Mouse (Mus musculus) hindbrain, embryonic 13.5 days (tissue): ENCODE data around the gene Gm11444. TPM values are rescaled to one million over a fixed set of nuclear protein-coding genes. Genes with fewer than 3 reads are reported as not detected.

Experiments
- ATAC-seq: fragments of 200-750 bp; cut with Nextera tagmentation; 2 replicates; pipeline ENCODE4 v1.8.0; 2017; ENCODE audit warnings: moderate TSS enrichment; ENCODE audit not compliant: low FRiP score
- H3K27ac ChIP-seq: fragments of 300-500 bp; sonication (generic); 2 replicates; pipeline ENCODE4 v1.5.1; 2015; ENCODE audit warnings: inconsistent platforms, mild to moderate bottlenecking, moderate library complexity
- H3K27me3 ChIP-seq: fragments of 300-500 bp; sonication (generic); 2 replicates; pipeline ENCODE4 v1.6.1; 2015; ENCODE audit warnings: mild to moderate bottlenecking, inconsistent platforms
- H3K36me3 ChIP-seq: fragments of 300-500 bp; sonication (generic); 2 replicates; pipeline ENCODE4 v1.6.1; 2015; ENCODE audit warnings: mild to moderate bottlenecking, inconsistent platforms
- H3K4me1 ChIP-seq: fragments of 300-500 bp; sonication (generic); replicated peaks from 2 replicates; pipeline ENCODE4 v1.6.1; 2015; ENCODE audit warnings: inconsistent platforms
- H3K4me2 ChIP-seq: fragments of 300-500 bp; sonication (generic); 2 replicates; pipeline ENCODE4 v1.6.1; 2015; ENCODE audit warnings: inconsistent platforms, mild to moderate bottlenecking, moderate library complexity
- H3K4me3 ChIP-seq: fragments of 300-500 bp; sonication (generic); 2 replicates; pipeline ENCODE4 v1.5.1; 2015; ENCODE audit warnings: mild to moderate bottlenecking, inconsistent platforms
- H3K9ac ChIP-seq: fragments of 300-500 bp; sonication (generic); 2 replicates; pipeline ENCODE4 v1.6.1; 2015; ENCODE audit warnings: mild to moderate bottlenecking, inconsistent platforms
- H3K9me3 ChIP-seq: fragments of 300-500 bp; sonication (generic); 2 replicates; pipeline ENCODE4 v1.6.1; 2016; ENCODE audit warnings: inconsistent platforms
- WGBS: fragments of 180-500 bp; shearing (Covaris S2); methylation state at CpG from one replicate; pipeline ENCODE4 v1.1.7; 2015; 5-methylcytosine and 5-hydroxymethylcytosine counted together
- polyA plus RNA-seq: library from polyadenylated mRNA; unstranded; fragments of >200 nt; fragmentation: Nextera tagmentation; extraction: Ambion mirVana; gene quantifications from 2 replicates; pipeline ENCODE4 v1.2.1, GENCODE M21; 2015

The Gm11444 gene
- polyA plus RNA-seq, 1 experiment from 2014 or later = not detected

- no peak for ATAC-seq
- WGBS = under 1% methylated on average over 26 of the region's 26 CpGs
- Histone ChIP-seq H3K27me3 (peaks cover 91% of the 10 kb centered on the region), H3K9ac (no peak overlapping the region), H3K36me3 (no peaks in the 10 kb centered on the region), H3K4me3 (no peak overlapping the region), H3K27ac (no peak overlapping the region), H3K4me1 (peaks cover 20% of the 10 kb centered on the region), H3K9me3 (no peaks in the 10 kb centered on the region), H3K4me2 (no peak overlapping the region)
Measured at GRCm38 (mm10) chr11:85888451-85888961, 38.4 kb upstream of the Gm11444 start.

- Histone ChIP-seq H3K27me3 (peaks cover 91% of the 10 kb centered on the region), H3K4me1 (peaks cover 20% of the 10 kb centered on the region), H3K4me3 (no peak overlapping the region), H3K36me3 (no peaks in the 10 kb centered on the region), H3K4me2 (no peak overlapping the region), H3K27ac (no peak overlapping the region), H3K9ac (no peak overlapping the region), H3K9me3 (no peaks in the 10 kb centered on the region)
- ATAC-seq = no peak
- 2% methylated on average over 17 of the region's 17 CpGs for WGBS
Measured at GRCm38 (mm10) chr11:85887801-85888450, 37.8 kb upstream of the Gm11444 start.

GRCm38 (mm10) chr11:85887273-85887672 lies 37.1 kb upstream of the Gm11444 start:
- Histone ChIP-seq H3K27me3 (peaks cover 91% of the 10 kb centered on the region), H3K9ac (no peak overlapping the region), H3K27ac (no peak overlapping the region), H3K36me3 (no peaks in the 10 kb centered on the region), H3K4me2 (no peak overlapping the region), H3K4me1 (peaks cover 20% of the 10 kb centered on the region), H3K4me3 (no peak overlapping the region), H3K9me3 (no peaks in the 10 kb centered on the region)
- 19% methylated on average over 6 of the region's 6 CpGs for WGBS
- ATAC-seq = no peak

- ATAC-seq = no peak
- Histone ChIP-seq H3K27ac (no peak overlapping the region), H3K27me3 (peaks cover 87% of the 10 kb centered on the region), H3K36me3 (no peaks in the 10 kb centered on the region), H3K4me2 (no peak overlapping the region), H3K4me3 (no peak overlapping the region), H3K4me1 (peaks cover 20% of the 10 kb centered on the region), H3K9me3 (no peaks in the 10 kb centered on the region), H3K9ac (no peak overlapping the region)
- 2% methylated on average over 22 of the region's 22 CpGs for WGBS
Measured at GRCm38 (mm10) chr11:85886429-85886785, 36.3 kb upstream of the Gm11444 start.

GRCm38 (mm10) chr11:85885665-85886428 lies 35.7 kb upstream of the Gm11444 start, which contains the start of gene Tbx4:
Tbx4 (plus strand) TSS chr11:85886422.
- no peak for ATAC-seq
- Histone ChIP-seq H3K9me3 (no peaks in the 10 kb centered on the region), H3K9ac (no peak within 1 kb of the TSS), H3K27ac (no peak within 1 kb of the TSS), H3K27me3 (peaks cover 87% of the 10 kb centered on the region), H3K4me3 (no peak within 1 kb of the TSS), H3K36me3 (no peaks in the 10 kb centered on the region), H3K4me2 (no peak within 1 kb of the TSS), H3K4me1 (peaks cover 15% of the 10 kb centered on the region)
- WGBS = 13% methylated on average over 21 of the region's 28 CpGs

DNA sequence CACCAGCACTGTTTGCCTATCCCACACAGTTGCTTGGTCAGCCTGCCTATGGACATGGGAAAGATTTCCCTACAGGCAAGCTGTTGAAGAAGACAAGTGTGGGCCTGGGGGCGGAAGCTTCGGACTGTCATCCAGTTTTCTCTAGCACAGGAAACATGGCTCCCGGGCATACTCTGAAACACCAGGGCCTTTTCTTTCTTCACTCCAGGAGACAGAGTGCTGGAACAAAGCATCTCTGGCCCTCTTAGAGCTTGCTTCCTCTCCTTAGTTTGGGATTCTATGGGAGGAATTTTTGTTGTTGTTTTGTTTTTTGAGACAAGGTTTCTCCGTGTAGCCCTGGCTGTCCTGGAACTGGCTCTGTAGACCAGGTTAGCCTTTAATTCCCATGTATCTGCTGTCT lies 34.4 kb upstream of the Gm11444 start:
- no peaks in the 10 kb centered on the region for H3K9me3 ChIP-seq
- no peaks in the 10 kb centered on the region for H3K36me3 ChIP-seq
- H3K27me3 ChIP-seq = peaks cover 84% of the 10 kb centered on the region
- H3K4me1 ChIP-seq = peaks cover 9% of the 10 kb centered on the region; the same call in 1 of the 2 replicates
- WGBS = 36% methylated on average over 4 of the region's 4 CpGs
- no peak overlapping the region for H3K4me2 ChIP-seq
- H3K27ac ChIP-seq = no peak overlapping the region
- no peak overlapping the region for H3K9ac ChIP-seq
- no peak overlapping the region for H3K4me3 ChIP-seq
- ATAC-seq = no peak

DNA sequence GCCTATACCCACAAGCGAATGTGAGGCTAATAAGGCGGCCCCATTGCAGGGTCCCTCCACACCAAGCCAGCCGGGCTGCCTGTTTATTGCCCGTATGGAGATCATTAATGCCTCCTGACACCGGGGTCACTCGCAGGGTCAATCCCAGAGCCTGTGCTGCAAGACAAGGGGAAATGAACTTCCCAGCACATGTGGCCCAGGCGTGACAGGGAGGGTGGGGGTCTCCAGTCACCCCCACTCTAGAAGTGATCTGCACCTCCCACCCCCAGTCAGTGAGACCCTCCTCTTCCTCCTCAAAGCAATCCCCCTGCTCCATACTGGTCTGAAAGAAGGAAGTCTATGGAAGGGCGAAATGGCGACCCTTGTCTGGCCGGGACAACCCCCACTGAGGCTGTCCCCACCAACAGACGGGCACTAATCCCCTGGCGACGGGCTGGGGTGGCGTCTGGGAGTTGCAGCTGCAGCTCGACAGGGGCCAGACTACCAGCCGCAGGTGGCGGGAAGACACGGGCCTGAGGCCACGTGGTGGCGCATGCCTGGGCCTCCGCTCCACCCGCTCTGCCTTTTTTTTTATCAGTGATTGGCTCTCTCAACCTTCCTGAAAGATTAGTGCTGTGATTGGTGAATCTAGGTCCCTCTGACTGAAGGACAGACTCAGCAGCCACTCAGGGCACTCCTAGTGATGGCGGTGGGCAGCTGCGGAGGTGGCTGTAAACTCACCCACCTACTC lies 26.1 kb upstream of the Gm11444 start:
- Histone ChIP-seq H3K27ac (no peak overlapping the region), H3K27me3 (peaks cover 27% of the 10 kb centered on the region), H3K9me3 (no peaks in the 10 kb centered on the region), H3K4me1 (no peaks in the 10 kb centered on the region), H3K36me3 (no peaks in the 10 kb centered on the region), H3K4me2 (no peak overlapping the region), H3K4me3 (no peak overlapping the region), H3K9ac (no peak overlapping the region)
- no peak for ATAC-seq
- 69% methylated on average over 24 of the region's 24 CpGs for WGBS

DNA sequence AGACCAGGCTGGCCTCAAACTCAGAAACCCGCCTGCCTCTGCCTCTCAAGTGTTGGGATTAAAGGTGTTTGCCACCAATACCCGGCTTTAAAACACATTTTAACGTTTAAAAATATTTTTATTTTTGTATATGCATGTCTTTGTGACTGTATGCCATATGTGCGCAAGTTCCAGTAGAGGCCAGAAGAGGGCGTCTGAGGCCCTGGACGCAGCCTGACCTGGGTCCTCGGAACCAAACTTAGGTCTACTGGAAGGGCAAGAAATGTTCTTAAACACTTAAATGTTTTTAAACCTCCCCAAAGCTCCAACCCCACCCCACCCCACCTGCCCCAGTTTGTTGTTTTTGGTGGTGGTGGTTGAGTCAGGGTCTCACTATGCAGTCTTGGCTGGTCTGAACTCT lies 14.2 kb upstream of the Gm11444 start:
- no peak overlapping the region for H3K27ac ChIP-seq
- H3K4me3 ChIP-seq = no peak overlapping the region
- H3K27me3 ChIP-seq = no peaks in the 10 kb centered on the region
- no peak for ATAC-seq
- no peaks in the 10 kb centered on the region for H3K9me3 ChIP-seq
- no peak overlapping the region for H3K9ac ChIP-seq
- 38% methylated on average over 7 of the region's 7 CpGs for WGBS
- no peaks in the 10 kb centered on the region for H3K4me1 ChIP-seq
- H3K36me3 ChIP-seq = no peaks in the 10 kb centered on the region
- no peak overlapping the region for H3K4me2 ChIP-seq

GRCm38 (mm10) chr11:85857997-85858698 lies 8.0 kb upstream of the Gm11444 start:
- H3K9me3 ChIP-seq = no peaks in the 10 kb centered on the region
- 0 out of 2 replicates have a peak, but pooled peaks cover 4% of the 10 kb centered on the region for H3K27me3 ChIP-seq
- H3K4me1 ChIP-seq = peaks cover 7% of the 10 kb centered on the region; the same call in 1 of the 2 replicates
- 7% methylated on average over 6 of the region's 6 CpGs for WGBS
- H3K4me2 ChIP-seq = no peak overlapping the region
- no peak for ATAC-seq
- H3K9ac ChIP-seq = no peak overlapping the region
- H3K4me3 ChIP-seq = no peak overlapping the region
- H3K27ac ChIP-seq = no peak overlapping the region
- no peaks in the 10 kb centered on the region for H3K36me3 ChIP-seq

DNA sequence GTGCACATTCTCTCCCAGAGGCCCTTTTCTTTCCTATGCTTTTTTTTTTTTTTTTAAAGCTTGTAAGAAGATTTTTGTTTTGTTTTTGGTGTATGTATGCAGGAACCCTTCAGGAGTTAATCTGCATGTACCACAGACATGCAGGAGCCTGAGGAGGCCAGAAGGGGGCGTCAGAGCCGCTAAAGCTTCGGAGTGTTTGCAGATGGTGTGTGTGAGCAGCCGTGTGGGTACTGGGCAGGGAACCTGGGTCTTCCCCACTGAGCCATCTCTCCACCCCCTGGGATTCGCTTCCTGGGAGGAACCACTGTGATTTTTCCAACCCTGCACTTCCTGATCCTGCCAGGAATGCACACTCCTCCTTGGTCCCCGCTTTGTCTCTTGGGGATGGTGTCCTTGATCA lies 625 bp upstream of the Gm11444 start:
- no peak overlapping the region for H3K27ac ChIP-seq
- H3K36me3 ChIP-seq = no peaks in the 10 kb centered on the region
- no peak overlapping the region for H3K4me3 ChIP-seq
- 48% methylated on average over 6 of the region's 6 CpGs for WGBS
- H3K4me1 ChIP-seq = no peaks in the 10 kb centered on the region
- H3K9me3 ChIP-seq = no peaks in the 10 kb centered on the region
- H3K9ac ChIP-seq = no peak overlapping the region
- H3K4me2 ChIP-seq = no peak overlapping the region
- ATAC-seq = no peak
- peaks cover 36% of the 10 kb centered on the region for H3K27me3 ChIP-seq

GRCm38 (mm10) chr11:85849037-85849436 lies 1.1 kb downstream of the Gm11444 start:
- H3K27me3 ChIP-seq = peaks cover 50% of the 10 kb centered on the region
- H3K9me3 ChIP-seq = no peaks in the 10 kb centered on the region
- peak overlapping the region; percentile 51; the same call in 1 of the 2 replicates for H3K9ac ChIP-seq
- no peaks in the 10 kb centered on the region for H3K36me3 ChIP-seq
- ATAC-seq = 0 out of 2 replicates have a peak, but pooled peaks have one; percentile 43
- peaks cover 6% of the 10 kb centered on the region for H3K4me1 ChIP-seq
- peak overlapping the region; percentile 52 for H3K4me2 ChIP-seq
- H3K4me3 ChIP-seq = peak overlapping the region; percentile 29
- WGBS = 3% methylated on average over 21 of the region's 21 CpGs
- no peak overlapping the region for H3K27ac ChIP-seq

- H3K36me3 ChIP-seq = no peaks in the 10 kb centered on the region
- no peak overlapping the region for H3K4me2 ChIP-seq
- H3K27me3 ChIP-seq = peaks cover 75% of the 10 kb centered on the region
- ATAC-seq = no peak
- H3K4me1 ChIP-seq = peaks cover 30% of the 10 kb centered on the region
- no peak overlapping the region for H3K27ac ChIP-seq
- H3K4me3 ChIP-seq = no peak overlapping the region
- H3K9ac ChIP-seq = no peak overlapping the region
- WGBS = 46% methylated on average over 4 of the region's 4 CpGs
- no peaks in the 10 kb centered on the region for H3K9me3 ChIP-seq
Measured at GRCm38 (mm10) chr11:85846509-85846908, 3.6 kb downstream of the Gm11444 start.
